Mouse (Mus musculus): Measurements from ENCODE around the gene Mgat5.

- no peak for TF ChIP-seq GATA1 (IDR thresholded peaks at IDR 0.05; ENCODE audit: borderline replicate concordance, low read length)
- TF ChIP-seq FLI1 (IDR thresholded peaks at IDR 0.05; ENCODE audit: low read length): no peak
Measured at GRCm38 (mm10) chr1:127212812-127213211, 8.0 kb downstream of the Mgat5 start.
